Mouse (Mus musculus) stomach, postnatal 0 days (tissue): ENCODE results near the gene Col25a1. TPM values are rescaled to one million over a fixed set of nuclear protein-coding genes. Genes with fewer than 3 reads are reported as not detected.

Experiments
- ATAC-seq: fragments of 200-750 bp; cut with Nextera tagmentation; 2 replicates; pipeline ENCODE4 v1.8.0; 2017; ENCODE audit not compliant: low FRiP score, low TSS enrichment
- DNase-seq: peaks from one replicate; pipeline ENCODE4 v3.0.0-alpha.2; 2016; ENCODE audit warnings: low spot score
- H3K27ac ChIP-seq: fragments of 300-500 bp; sonication (generic); replicated peaks from 2 replicates; pipeline ENCODE4 v1.5.1; 2014; ENCODE audit warnings: mild to moderate bottlenecking, control low read depth
- H3K27me3 ChIP-seq: fragments of 300-500 bp; sonication (generic); 2 replicates; pipeline ENCODE4 v1.6.1; 2014; ENCODE audit warnings: low read length; ENCODE audit not compliant: control insufficient read depth, insufficient read depth
- H3K36me3 ChIP-seq: fragments of 300-500 bp; sonication (generic); 2 replicates; pipeline ENCODE4 v1.6.1; 2014; ENCODE audit warnings: low read length, mixed read lengths; ENCODE audit not compliant: control insufficient read depth, insufficient read depth
- H3K4me1 ChIP-seq: fragments of 300-500 bp; sonication (generic); replicated peaks from 2 replicates; pipeline ENCODE4 v1.6.1; 2014; ENCODE audit warnings: antibody characterized with exemption; ENCODE audit not compliant: control insufficient read depth, insufficient read depth
- H3K4me2 ChIP-seq: fragments of 300-500 bp; sonication (generic); replicated peaks from 2 replicates; pipeline ENCODE4 v1.6.1; 2014; ENCODE audit warnings: low read depth, mild to moderate bottlenecking, control low read depth, moderate library complexity
- H3K4me3 ChIP-seq: fragments of 300-500 bp; sonication (generic); 2 replicates; pipeline ENCODE4 v1.5.1; 2014; ENCODE audit warnings: low read depth, low read length, control low read depth
- H3K9ac ChIP-seq: fragments of 300-500 bp; sonication (generic); 2 replicates; pipeline ENCODE4 v1.6.1; 2014; ENCODE audit warnings: mild to moderate bottlenecking, low read length, control low read depth, mixed read lengths
- H3K9me3 ChIP-seq: fragments of 300-500 bp; sonication (generic); 2 replicates; pipeline ENCODE4 v1.6.1; 2016; ENCODE audit warnings: low read length; ENCODE audit not compliant: control insufficient read depth
- CTCF ChIP-seq: IDR thresholded peaks from 2 replicates; pipeline ENCODE4 v1.5.1; 2016; ENCODE audit warnings: antibody characterized with exemption, low read depth, mild to moderate bottlenecking, moderate library complexity
- EP300 ChIP-seq: optimal IDR thresholded peaks from 2 replicates; pipeline ENCODE3; 2016; ENCODE audit warnings: antibody characterized with exemption
- WGBS: fragments of 180-500 bp; shearing (Covaris S2); extraction: QIAGEN DNeasy Blood & Tissue Kit; methylation state at CpG from one replicate; pipeline ENCODE4 v1.1.7; 2014; 5-methylcytosine and 5-hydroxymethylcytosine counted together
- polyA plus RNA-seq: library from polyadenylated mRNA; unstranded; fragments of >200 nt; fragmentation: Nextera tagmentation; extraction: Ambion mirVana; gene quantifications from 2 replicates; pipeline ENCODE4 v1.2.1, GENCODE M21; 2015

Col25a1 gene
- polyA plus RNA-seq, 1 experiment from 2014 or later = 1.3 TPM

GRCm38 (mm10) chr3:130418951-130419350, 287.6 kb downstream of the Col25a1 start:
- ATAC-seq = no peak
- TF ChIP-seq EP300 (no peak), CTCF (no peak)
- Histone ChIP-seq H3K27ac (no peak overlapping the region), H3K4me1 (no peaks in the 10 kb centered on the region), H3K9ac (no peak overlapping the region), H3K9me3 (no peaks in the 10 kb centered on the region), H3K4me3 (no peak overlapping the region), H3K27me3 (no peaks in the 10 kb centered on the region), H3K4me2 (no peak overlapping the region), H3K36me3 (no peaks in the 10 kb centered on the region)
- no peak for DNase-seq
- 50% methylated on average over 9 of the region's 9 CpGs for WGBS

GRCm38 (mm10) chr3:130428796-130429195, 297.5 kb downstream of the Col25a1 start:
- Histone ChIP-seq H3K36me3 (no peaks in the 10 kb centered on the region), H3K4me3 (no peak overlapping the region), H3K4me2 (no peak overlapping the region), H3K4me1 (no peaks in the 10 kb centered on the region), H3K9me3 (no peaks in the 10 kb centered on the region), H3K27me3 (no peaks in the 10 kb centered on the region), H3K27ac (no peak overlapping the region), H3K9ac (no peak overlapping the region)
- ATAC-seq (no peak), DNase-seq (no peak)
- TF ChIP-seq CTCF (no peak), EP300 (no peak)
- 93% methylated on average over 4 of the region's 4 CpGs for WGBS

GRCm38 (mm10) chr3:130430052-130430451, 298.8 kb downstream of the Col25a1 start:
- Histone ChIP-seq H3K27me3 (no peaks in the 10 kb centered on the region), H3K4me3 (no peak overlapping the region), H3K4me2 (no peak overlapping the region), H3K9me3 (no peaks in the 10 kb centered on the region), H3K9ac (no peak overlapping the region), H3K36me3 (no peaks in the 10 kb centered on the region), H3K4me1 (no peaks in the 10 kb centered on the region), H3K27ac (no peak overlapping the region)
- ATAC-seq (no peak), DNase-seq (no peak)
- no peak for TF ChIP-seq CTCF
- no peak for TF ChIP-seq EP300
- 82% methylated on average over 5 of the region's 5 CpGs for WGBS

- Histone ChIP-seq H3K27ac (no peak overlapping the region), H3K4me3 (no peak overlapping the region), H3K9ac (no peak overlapping the region), H3K9me3 (no peaks in the 10 kb centered on the region), H3K4me2 (no peak overlapping the region), H3K4me1 (no peaks in the 10 kb centered on the region), H3K36me3 (no peaks in the 10 kb centered on the region), H3K27me3 (no peaks in the 10 kb centered on the region)
- no peak for TF ChIP-seq EP300
- TF ChIP-seq CTCF = no peak
- ATAC-seq (no peak), DNase-seq (no peak)
- WGBS = 78% methylated on average over 5 of the region's 5 CpGs
These were observed 301.5 kb downstream of the Col25a1 start for GRCm38 (mm10) chr3:130432818-130433217.

GRCm38 (mm10) chr3:130436956-130437355, 305.7 kb downstream of the Col25a1 start:
- TF ChIP-seq CTCF (no peak), EP300 (no peak)
- H3K4me1 ChIP-seq = no peaks in the 10 kb centered on the region
- no peak overlapping the region for H3K27ac ChIP-seq
- no peaks in the 10 kb centered on the region for H3K9me3 ChIP-seq
- H3K4me3 ChIP-seq = no peak overlapping the region
- no peak overlapping the region for H3K9ac ChIP-seq
- ATAC-seq (no peak), DNase-seq (no peak)
- H3K36me3 ChIP-seq = no peaks in the 10 kb centered on the region
- no peaks in the 10 kb centered on the region for H3K27me3 ChIP-seq
- H3K4me2 ChIP-seq = no peak overlapping the region

GRCm38 (mm10) chr3:130439767-130440166, 308.5 kb downstream of the Col25a1 start:
- H3K4me3 ChIP-seq = no peak overlapping the region
- no peak overlapping the region for H3K9ac ChIP-seq
- H3K4me2 ChIP-seq = no peak overlapping the region
- no peaks in the 10 kb centered on the region for H3K4me1 ChIP-seq
- H3K9me3 ChIP-seq = no peaks in the 10 kb centered on the region
- DNase-seq (no peak), ATAC-seq (no peak)
- WGBS = 87% methylated on average over 6 of the region's 6 CpGs
- H3K36me3 ChIP-seq = no peaks in the 10 kb centered on the region
- no peaks in the 10 kb centered on the region for H3K27me3 ChIP-seq
- TF ChIP-seq CTCF (no peak), EP300 (no peak)
- no peak overlapping the region for H3K27ac ChIP-seq
